Mouse (Mus musculus): Measurements from ENCODE around the gene Atrip. TPM values are rescaled to one million over a fixed set of nuclear protein-coding genes. Genes with fewer than 3 reads are reported as not detected.

Atrip gene
- polyA plus RNA-seq, 1 experiment from 2014 or later: 21.5 TPM

DNA sequence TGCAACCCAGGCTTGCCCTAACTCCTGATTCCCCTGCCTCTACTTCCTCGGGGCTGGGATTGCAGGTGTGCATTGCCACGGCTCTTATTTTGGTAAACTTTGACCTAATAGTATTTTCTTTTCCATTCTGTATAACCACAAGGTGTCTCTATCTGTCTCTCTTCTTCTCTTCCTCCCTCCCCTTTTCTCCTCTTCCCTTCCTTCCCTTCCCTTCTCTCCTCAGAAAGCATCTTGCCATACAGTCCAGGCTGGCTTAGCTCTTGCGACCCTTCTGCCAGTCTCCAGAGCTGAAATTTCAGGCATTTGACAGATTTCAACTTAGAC lies 23.3 kb downstream of the Atrip start:
- Histone ChIP-seq H3K27ac (ENCODE audit: low read length) (no peak overlapping the region), H3K9ac (ENCODE audit: low read depth, low read length) (no peak overlapping the region), H3K4me3 (ENCODE audit: low read length) (no peak overlapping the region), H3K36me3 (ENCODE audit: control insufficient read depth, insufficient read depth, low read length) (0 out of 2 replicates have a peak, but pooled peaks cover 3% of the 10 kb centered on the region), H3K4me2 (ENCODE audit: low read depth, low read length) (no peak overlapping the region), H3K9me3 (ENCODE audit: control insufficient read depth, low read length) (no peaks in the 10 kb centered on the region), H3K27me3 (replicated peaks; ENCODE audit: control insufficient read depth, insufficient read depth, low read length) (no peaks in the 10 kb centered on the region), H3K4me1 (ENCODE audit: control insufficient read depth, insufficient read depth, low read length) (peaks cover 10% of the 10 kb centered on the region)
- 74% methylated on average over 3 of the region's 3 CpGs for WGBS
- no peak for ATAC-seq

DNA sequence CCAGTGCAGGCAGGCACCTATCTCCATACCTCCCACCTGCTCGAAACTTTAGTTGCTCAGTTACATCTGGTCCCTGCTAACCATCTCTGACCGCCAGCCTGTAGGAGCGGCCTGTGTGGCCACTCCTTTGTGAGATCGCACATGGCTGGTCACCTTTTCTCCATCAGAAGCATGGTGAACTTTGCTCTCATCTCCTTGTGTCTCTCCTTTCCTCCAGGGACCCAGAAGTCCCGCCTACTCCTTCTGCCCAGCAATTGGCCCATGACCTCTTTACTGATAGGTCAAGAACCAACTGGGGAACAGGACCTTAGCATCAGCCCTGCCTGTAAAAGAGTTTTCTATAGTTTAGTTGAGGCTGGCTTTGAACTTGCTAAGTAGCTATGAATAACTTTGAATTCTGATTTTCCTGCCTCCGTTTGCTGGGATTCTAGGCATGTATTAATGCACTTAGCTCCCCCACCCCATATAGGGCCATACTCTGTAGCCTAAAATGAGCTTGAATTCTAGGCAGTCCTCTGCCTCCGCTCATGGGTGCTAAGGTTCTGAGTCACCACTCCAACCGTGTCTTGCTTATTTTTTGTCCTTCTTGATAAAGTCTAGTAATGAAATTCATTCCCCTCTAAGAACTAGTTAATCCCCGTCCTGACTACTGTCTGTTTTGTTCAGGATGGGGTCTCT lies 23.8 kb downstream of the Atrip start:
- Histone ChIP-seq H3K9ac (ENCODE audit: low read depth, low read length) (no peak overlapping the region), H3K27ac (ENCODE audit: low read length) (no peak overlapping the region), H3K4me3 (ENCODE audit: low read length) (no peak overlapping the region), H3K4me2 (ENCODE audit: low read depth, low read length) (no peak overlapping the region), H3K9me3 (ENCODE audit: control insufficient read depth, low read length) (no peaks in the 10 kb centered on the region), H3K36me3 (ENCODE audit: control insufficient read depth, insufficient read depth, low read length) (0 out of 2 replicates have a peak, but pooled peaks cover 3% of the 10 kb centered on the region), H3K27me3 (replicated peaks; ENCODE audit: control insufficient read depth, insufficient read depth, low read length) (no peaks in the 10 kb centered on the region), H3K4me1 (ENCODE audit: control insufficient read depth, insufficient read depth, low read length) (peaks cover 7% of the 10 kb centered on the region)
- WGBS: 79% methylated on average over 9 of the region's 9 CpGs
- ATAC-seq: 0 out of 2 replicates have a peak, but pooled peaks have one; percentile 21

DNA sequence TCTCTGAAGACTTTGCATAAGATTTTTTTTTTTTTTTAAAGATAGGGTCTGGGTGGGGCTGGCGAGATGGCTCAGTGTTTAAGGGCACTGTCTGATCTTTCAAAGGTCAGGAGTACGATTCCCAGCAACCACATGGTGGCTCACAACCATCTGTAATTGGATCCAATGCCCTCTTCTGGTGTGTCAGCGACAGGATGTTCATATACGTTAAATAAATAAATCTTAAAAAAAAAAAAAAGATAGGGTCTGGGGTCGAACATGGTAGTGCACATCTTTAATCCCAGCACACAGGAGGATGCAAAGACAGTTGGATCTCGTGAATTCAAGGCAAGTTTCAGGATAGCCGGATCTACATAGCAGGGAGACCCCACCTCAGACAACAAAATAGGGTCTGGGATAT lies 24.6 kb downstream of the Atrip start:
- H3K36me3 ChIP-seq (ENCODE audit: control insufficient read depth, insufficient read depth, low read length): 0 out of 2 replicates have a peak, but pooled peaks cover 3% of the 10 kb centered on the region
- no peak overlapping the region for H3K4me2 ChIP-seq (ENCODE audit: low read depth, low read length)
- peaks cover 1% of the 10 kb centered on the region for H3K4me1 ChIP-seq (ENCODE audit: control insufficient read depth, insufficient read depth, low read length)
- H3K9me3 ChIP-seq (ENCODE audit: control insufficient read depth, low read length): no peaks in the 10 kb centered on the region
- H3K4me3 ChIP-seq (ENCODE audit: low read length): no peak overlapping the region
- H3K27ac ChIP-seq (ENCODE audit: low read length): no peak overlapping the region
- no peaks in the 10 kb centered on the region for H3K27me3 ChIP-seq (replicated peaks; ENCODE audit: control insufficient read depth, insufficient read depth, low read length)
- no peak overlapping the region for H3K9ac ChIP-seq (ENCODE audit: low read depth, low read length)
- ATAC-seq: no peak
- 72% methylated on average over 7 of the region's 7 CpGs for WGBS

DNA sequence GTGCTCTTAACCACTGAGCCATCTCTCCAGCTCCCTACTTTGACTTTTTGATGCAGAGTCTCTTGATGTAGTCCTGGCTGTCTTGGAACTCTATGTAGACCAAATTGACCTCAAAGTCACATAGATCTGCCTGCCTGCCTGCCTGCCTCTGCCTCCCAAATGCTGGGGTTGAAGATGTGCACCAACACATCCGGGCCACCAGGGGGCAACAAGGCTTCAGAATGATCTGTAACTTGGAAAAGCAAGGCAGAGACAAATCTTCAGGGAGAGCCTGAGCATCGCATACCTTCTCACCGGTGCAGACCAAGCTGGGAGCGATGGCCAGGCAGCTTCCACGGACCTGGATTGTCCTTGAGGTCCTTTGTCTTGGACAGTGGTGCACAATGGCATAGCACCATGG lies 27.6 kb downstream of the Atrip start:
- Histone ChIP-seq H3K27ac (ENCODE audit: low read length) (no peak overlapping the region), H3K27me3 (replicated peaks; ENCODE audit: control insufficient read depth, insufficient read depth, low read length) (no peaks in the 10 kb centered on the region), H3K9ac (ENCODE audit: low read depth, low read length) (no peak overlapping the region), H3K4me1 (ENCODE audit: control insufficient read depth, insufficient read depth, low read length) (peaks cover 5% of the 10 kb centered on the region), H3K36me3 (ENCODE audit: control insufficient read depth, insufficient read depth, low read length) (0 out of 2 replicates have a peak, but pooled peaks cover under 1% of the 10 kb centered on the region), H3K9me3 (ENCODE audit: control insufficient read depth, low read length) (no peaks in the 10 kb centered on the region), H3K4me2 (ENCODE audit: low read depth, low read length) (no peak overlapping the region), H3K4me3 (ENCODE audit: low read length) (no peak overlapping the region)
- WGBS: 41% methylated on average over 5 of the region's 5 CpGs
- ATAC-seq: no peak

DNA sequence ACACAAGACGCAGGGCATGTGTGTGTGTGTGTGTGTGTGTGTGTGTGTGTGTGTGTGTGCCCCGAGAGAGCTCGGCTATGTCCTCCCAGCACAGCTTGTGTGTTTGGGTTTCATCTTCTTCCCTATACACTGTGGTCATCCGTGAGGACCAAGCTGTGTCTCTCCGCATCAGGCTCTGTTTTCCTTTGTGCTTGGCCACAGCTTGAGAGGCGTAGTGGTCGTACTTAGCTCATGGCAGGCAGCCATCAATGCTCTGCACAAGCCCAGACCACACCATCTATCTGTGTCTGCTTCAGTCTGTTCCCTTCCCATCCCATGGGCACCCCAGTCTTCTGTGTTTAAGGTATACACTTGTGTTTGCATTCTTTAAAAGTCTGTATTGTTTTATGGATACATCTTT lies 32.6 kb downstream of the Atrip start:
- 62% methylated on average over 7 of the region's 7 CpGs for WGBS
- 0 out of 2 replicates have a peak, but pooled peaks have one; percentile 1 for ATAC-seq
- Histone ChIP-seq H3K4me2 (ENCODE audit: low read depth, low read length) (peak overlapping the region; percentile 74), H3K4me1 (ENCODE audit: control insufficient read depth, insufficient read depth, low read length) (peaks cover 30% of the 10 kb centered on the region), H3K27me3 (replicated peaks; ENCODE audit: control insufficient read depth, insufficient read depth, low read length) (no peaks in the 10 kb centered on the region), H3K9me3 (ENCODE audit: control insufficient read depth, low read length) (no peaks in the 10 kb centered on the region), H3K9ac (ENCODE audit: low read depth, low read length) (peak overlapping the region; percentile 92), H3K36me3 (ENCODE audit: control insufficient read depth, insufficient read depth, low read length) (no peaks in the 10 kb centered on the region), H3K4me3 (ENCODE audit: low read length) (no peak overlapping the region), H3K27ac (ENCODE audit: low read length) (peak overlapping the region; percentile 93)

DNA sequence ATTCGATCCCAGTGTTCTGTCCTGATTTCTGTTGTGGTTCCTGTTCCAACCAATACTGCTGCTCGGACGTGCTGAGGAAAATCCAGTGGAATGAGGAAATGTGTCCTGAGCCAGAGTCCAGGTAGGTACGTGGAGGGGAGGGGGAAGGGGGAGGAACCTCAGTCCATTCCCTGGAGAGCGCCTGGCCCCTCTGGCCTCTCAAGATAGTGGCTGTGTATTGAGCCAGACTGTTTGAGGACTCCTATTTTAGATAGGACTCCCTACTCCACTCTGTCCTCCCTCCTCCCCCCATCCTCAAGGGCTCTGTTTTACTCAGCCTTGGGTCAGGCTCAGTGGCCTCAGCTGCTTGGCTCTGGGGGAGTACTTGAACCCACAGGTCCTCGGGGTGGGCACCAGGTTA lies 33.0 kb downstream of the Atrip start:
- H3K9ac ChIP-seq (ENCODE audit: low read depth, low read length): peak overlapping the region; percentile 92

DNA sequence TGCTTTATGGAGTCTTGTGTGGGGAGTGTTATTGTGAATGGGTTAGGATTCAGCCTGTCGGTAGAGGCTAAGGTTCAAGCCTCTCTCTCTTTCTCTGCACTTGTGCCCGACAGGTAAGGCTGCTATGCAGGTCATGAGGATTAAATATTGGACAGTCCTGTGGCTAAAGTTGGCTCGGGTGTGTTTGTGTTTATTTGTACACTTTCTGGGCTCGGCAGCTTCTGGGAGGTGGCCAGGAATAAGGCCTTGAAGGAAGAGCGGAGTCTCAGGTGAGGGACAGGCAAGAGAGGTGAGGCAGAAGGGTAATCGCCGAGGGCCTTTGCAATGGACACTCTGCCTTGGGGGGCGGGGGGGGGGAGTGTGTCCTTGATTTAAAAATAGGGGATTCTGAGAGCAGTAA lies 33.7 kb downstream of the Atrip start:
- H3K4me3 ChIP-seq (ENCODE audit: low read length): peak overlapping the region; percentile 84
- H3K36me3 ChIP-seq (ENCODE audit: control insufficient read depth, insufficient read depth, low read length): no peaks in the 10 kb centered on the region
- H3K9me3 ChIP-seq (ENCODE audit: control insufficient read depth, low read length): no peaks in the 10 kb centered on the region
- H3K27ac ChIP-seq (ENCODE audit: low read length): peak overlapping the region; percentile 93
- 64% methylated on average over 8 of the region's 8 CpGs for WGBS
- H3K4me1 ChIP-seq (ENCODE audit: control insufficient read depth, insufficient read depth, low read length): peaks cover 30% of the 10 kb centered on the region
- peak overlapping the region; percentile 92 for H3K9ac ChIP-seq (ENCODE audit: low read depth, low read length)
- H3K27me3 ChIP-seq (replicated peaks; ENCODE audit: control insufficient read depth, insufficient read depth, low read length): no peaks in the 10 kb centered on the region
- ATAC-seq: 0 out of 2 replicates have a peak, but pooled peaks have one; percentile 11
- peak overlapping the region; percentile 74 for H3K4me2 ChIP-seq (ENCODE audit: low read depth, low read length)

More for the DNA sequence above, 33.0 kb downstream of the Atrip start:
- no peaks in the 10 kb centered on the region for H3K9me3 ChIP-seq (ENCODE audit: control insufficient read depth, low read length)
- WGBS: 45% methylated on average over 6 of the region's 6 CpGs
- peak overlapping the region; percentile 93 for H3K27ac ChIP-seq (ENCODE audit: low read length)
- H3K27me3 ChIP-seq (replicated peaks; ENCODE audit: control insufficient read depth, insufficient read depth, low read length): no peaks in the 10 kb centered on the region
- H3K4me1 ChIP-seq (ENCODE audit: control insufficient read depth, insufficient read depth, low read length): peaks cover 30% of the 10 kb centered on the region
- H3K4me2 ChIP-seq (ENCODE audit: low read depth, low read length): peak overlapping the region; percentile 74
- ATAC-seq: peak; percentile 88
- H3K4me3 ChIP-seq (ENCODE audit: low read length): peak overlapping the region; percentile 84
- H3K36me3 ChIP-seq (ENCODE audit: control insufficient read depth, insufficient read depth, low read length): no peaks in the 10 kb centered on the region

DNA sequence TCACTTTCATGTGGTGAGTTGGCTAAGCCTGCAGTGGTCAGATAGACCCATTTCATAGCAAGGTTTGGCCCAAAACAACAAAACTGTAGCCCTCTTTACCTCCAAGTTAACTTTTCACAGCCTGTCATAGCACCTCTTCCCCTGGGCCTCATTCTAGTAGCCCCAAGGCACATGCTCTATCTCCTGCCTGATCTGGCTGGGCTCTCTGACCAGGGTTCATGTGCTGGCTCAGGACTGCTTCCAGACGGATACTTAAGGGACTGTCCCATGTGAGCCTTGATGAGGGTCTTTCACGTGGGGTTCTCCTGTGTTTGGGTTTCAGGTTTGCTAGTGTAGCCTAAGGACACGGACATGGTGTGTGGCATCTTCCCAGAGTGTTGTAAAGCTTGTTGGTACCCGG lies 34.2 kb downstream of the Atrip start:
- no peaks in the 10 kb centered on the region for H3K27me3 ChIP-seq (replicated peaks; ENCODE audit: control insufficient read depth, insufficient read depth, low read length)
- H3K9me3 ChIP-seq (ENCODE audit: control insufficient read depth, low read length): no peaks in the 10 kb centered on the region
- H3K9ac ChIP-seq (ENCODE audit: low read depth, low read length): peak overlapping the region; percentile 92
- peak overlapping the region; percentile 93 for H3K27ac ChIP-seq (ENCODE audit: low read length)
- H3K36me3 ChIP-seq (ENCODE audit: control insufficient read depth, insufficient read depth, low read length): no peaks in the 10 kb centered on the region
- ATAC-seq: no peak
- H3K4me3 ChIP-seq (ENCODE audit: low read length): peak overlapping the region; percentile 84
- H3K4me1 ChIP-seq (ENCODE audit: control insufficient read depth, insufficient read depth, low read length): peaks cover 30% of the 10 kb centered on the region
- 68% methylated on average over 4 of the region's 4 CpGs for WGBS
- H3K4me2 ChIP-seq (ENCODE audit: low read depth, low read length): peak overlapping the region; percentile 74

DNA sequence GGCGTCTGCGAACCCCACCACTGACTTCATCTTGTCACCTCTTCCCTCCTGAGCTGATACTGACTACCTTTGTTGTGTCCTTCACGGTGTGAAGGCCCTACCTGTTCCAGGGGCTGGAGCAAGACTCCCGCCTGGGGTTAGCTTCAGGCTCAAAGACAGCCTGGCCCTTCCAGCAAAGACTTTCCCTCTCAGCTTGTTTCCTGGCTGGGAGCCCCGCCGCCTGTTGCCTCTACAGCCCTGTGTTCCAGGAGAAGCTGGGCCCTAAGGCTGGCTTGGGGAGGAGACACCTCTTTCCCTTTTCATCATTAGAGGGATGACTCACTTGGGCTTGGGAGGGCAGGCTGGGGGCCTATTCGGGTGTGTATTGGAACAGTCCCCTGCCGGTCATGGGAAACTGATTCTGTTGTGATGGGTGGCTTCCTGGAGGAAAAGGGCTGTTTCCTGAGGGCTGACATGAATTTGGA lies 35.0 kb downstream of the Atrip start:
- 20% methylated on average over 8 of the region's 8 CpGs for WGBS
- Histone ChIP-seq H3K4me1 (ENCODE audit: control insufficient read depth, insufficient read depth, low read length) (peaks cover 30% of the 10 kb centered on the region), H3K4me3 (ENCODE audit: low read length) (peak overlapping the region; percentile 84), H3K36me3 (ENCODE audit: control insufficient read depth, insufficient read depth, low read length) (no peaks in the 10 kb centered on the region), H3K27me3 (replicated peaks; ENCODE audit: control insufficient read depth, insufficient read depth, low read length) (no peaks in the 10 kb centered on the region), H3K9me3 (ENCODE audit: control insufficient read depth, low read length) (no peaks in the 10 kb centered on the region), H3K27ac (ENCODE audit: low read length) (peak overlapping the region; percentile 93), H3K9ac (ENCODE audit: low read depth, low read length) (peak overlapping the region; percentile 92), H3K4me2 (ENCODE audit: low read depth, low read length) (peak overlapping the region; percentile 74)
- ATAC-seq: peak; percentile 31
